Mouse (Mus musculus) hindbrain, embryonic 14.5 days (tissue): ENCODE measurements around the gene Anks1b. TPM values are rescaled to one million over a fixed set of nuclear protein-coding genes. Genes with fewer than 3 reads are reported as not detected.
A peak's percentile ranks its signal among the peaks of the same experiment; 100 is the strongest.

ENCODE experiments used
- ATAC-seq: fragments of 200-750 bp; cut with Nextera tagmentation; 2 replicates; pipeline ENCODE4 v1.8.0; 2017; ENCODE audit warnings: moderate number of reproducible peaks, mild to moderate bottlenecking, moderate TSS enrichment, moderate library complexity; ENCODE audit not compliant: low FRiP score
- DNase-seq: peaks from one replicate; pipeline ENCODE4 v3.0.0-alpha.2; 2015; ENCODE audit warnings: low spot score
- H3K27ac ChIP-seq: fragments of 300-500 bp; sonication (generic); 2 replicates; pipeline ENCODE4 v1.5.1; 2014; ENCODE audit warnings: mild to moderate bottlenecking, moderate library complexity
- H3K27me3 ChIP-seq: fragments of 300-500 bp; sonication (generic); 2 replicates; pipeline ENCODE4 v1.6.1; 2014; ENCODE audit warnings: mild to moderate bottlenecking, low read length, mixed read lengths; ENCODE audit not compliant: control insufficient read depth, insufficient read depth
- H3K36me3 ChIP-seq: fragments of 300-500 bp; sonication (generic); replicated peaks from 2 replicates; pipeline ENCODE4 v1.6.1; 2014; ENCODE audit not compliant: control insufficient read depth, insufficient read depth
- H3K4me1 ChIP-seq: fragments of 300-500 bp; sonication (generic); replicated peaks from 2 replicates; pipeline ENCODE4 v1.6.1; 2014; ENCODE audit warnings: antibody characterized with exemption, low read length, mixed read lengths; ENCODE audit not compliant: control insufficient read depth, insufficient read depth
- H3K4me2 ChIP-seq: fragments of 300-500 bp; sonication (generic); replicated peaks from 2 replicates; pipeline ENCODE4 v1.6.1; 2014; ENCODE audit warnings: mild to moderate bottlenecking, moderate library complexity
- H3K4me3 ChIP-seq: fragments of 300-500 bp; sonication (generic); replicated peaks from 2 replicates; pipeline ENCODE4 v1.5.1; 2014; ENCODE audit warnings: mild to moderate bottlenecking, low read length
- H3K9ac ChIP-seq: fragments of 300-500 bp; sonication (generic); 2 replicates; pipeline ENCODE4 v1.6.1; 2014
- H3K9me3 ChIP-seq: fragments of 300-500 bp; sonication (generic); 2 replicates; pipeline ENCODE4 v1.6.1; 2016; ENCODE audit warnings: low read length; ENCODE audit not compliant: control insufficient read depth
- WGBS: fragments of 180-500 bp; shearing (Covaris S2); extraction: QIAGEN DNeasy Blood & Tissue Kit; methylation state at CpG from one replicate; pipeline ENCODE4 v1.1.7; 2014; 5-methylcytosine and 5-hydroxymethylcytosine counted together
- polyA plus RNA-seq: library from polyadenylated mRNA; unstranded; fragments of >200 nt; fragmentation: Nextera tagmentation; extraction: Ambion mirVana; gene quantifications from 2 replicates; pipeline ENCODE4 v1.2.1, GENCODE M21; 2014

The Anks1b gene
- polyA plus RNA-seq, 1 experiment from 2014 or later = 69.4 TPM

- peak; percentile 45 for DNase-seq
- no peak overlapping the region for H3K4me3 ChIP-seq
- H3K27me3 ChIP-seq = no peaks in the 10 kb centered on the region
- WGBS = 88% methylated on average over 7 of the region's 7 CpGs
- H3K4me2 ChIP-seq = no peak overlapping the region
- no peaks in the 10 kb centered on the region for H3K4me1 ChIP-seq
- H3K9ac ChIP-seq = no peak overlapping the region
- H3K36me3 ChIP-seq = no peaks in the 10 kb centered on the region
- no peak overlapping the region for H3K27ac ChIP-seq
- no peak for ATAC-seq
- H3K9me3 ChIP-seq = no peaks in the 10 kb centered on the region
Observed at GRCm38 (mm10) chr10:89856286-89856685, 17.0 kb upstream of the Anks1b start.

GRCm38 (mm10) chr10:89868211-89868610, 5.1 kb upstream of the Anks1b start:
- H3K4me3 ChIP-seq = no peak overlapping the region
- H3K36me3 ChIP-seq = no peaks in the 10 kb centered on the region
- no peaks in the 10 kb centered on the region for H3K9me3 ChIP-seq
- H3K9ac ChIP-seq = no peak overlapping the region
- H3K4me2 ChIP-seq = no peak overlapping the region
- no peak for DNase-seq
- no peak for ATAC-seq
- H3K27me3 ChIP-seq = no peaks in the 10 kb centered on the region
- H3K27ac ChIP-seq = no peak overlapping the region
- H3K4me1 ChIP-seq = no peaks in the 10 kb centered on the region; the same call in 1 of the 2 replicates
- WGBS = 92% methylated on average over 4 of the region's 4 CpGs

- DNase-seq = no peak
- ATAC-seq = no peak
- H3K4me3 ChIP-seq = no peak overlapping the region
- H3K36me3 ChIP-seq = no peaks in the 10 kb centered on the region
- no peaks in the 10 kb centered on the region for H3K27me3 ChIP-seq
- no peaks in the 10 kb centered on the region; the same call in 1 of the 2 replicates for H3K4me1 ChIP-seq
- H3K9ac ChIP-seq = no peak overlapping the region
- no peak overlapping the region for H3K27ac ChIP-seq
- WGBS = 89% methylated on average over 3 of the region's 3 CpGs
- no peak overlapping the region for H3K4me2 ChIP-seq
- H3K9me3 ChIP-seq = no peaks in the 10 kb centered on the region
Observed at GRCm38 (mm10) chr10:89868836-89869235, 4.5 kb upstream of the Anks1b start.

- H3K4me1 ChIP-seq = peaks cover 17% of the 10 kb centered on the region
- peak; percentile 94 for ATAC-seq
- H3K36me3 ChIP-seq = no peaks in the 10 kb centered on the region
- H3K9me3 ChIP-seq = no peaks in the 10 kb centered on the region
- peak overlapping the region; percentile 98 for H3K27ac ChIP-seq
- peak overlapping the region; percentile 88 for H3K4me3 ChIP-seq
- DNase-seq = peak; percentile 78
- peak overlapping the region; percentile 70 for H3K4me2 ChIP-seq
- peak overlapping the region; percentile 97 for H3K9ac ChIP-seq
- 0% methylated on average over 31 of the region's 56 CpGs for WGBS
- no peaks in the 10 kb centered on the region for H3K27me3 ChIP-seq
Observed at GRCm38 (mm10) chr10:89872501-89873145, 686 bp upstream of the Anks1b start.

- Histone ChIP-seq H3K4me1 (peaks cover 17% of the 10 kb centered on the region), H3K27me3 (no peaks in the 10 kb centered on the region), H3K4me2 (peak overlapping the region; percentile 70), H3K27ac (peak overlapping the region; percentile 98), H3K4me3 (peak overlapping the region; percentile 88), H3K9me3 (no peaks in the 10 kb centered on the region), H3K9ac (peak overlapping the region; percentile 97), H3K36me3 (no peaks in the 10 kb centered on the region)
- DNase-seq (no peak), ATAC-seq (no peak)
- WGBS = 4% methylated on average over 8 of the region's 8 CpGs
Observed at GRCm38 (mm10) chr10:89874036-89874435, 727 bp downstream of the Anks1b start.

- Histone ChIP-seq H3K27ac (no peak overlapping the region), H3K4me3 (no peak overlapping the region), H3K36me3 (no peaks in the 10 kb centered on the region), H3K4me1 (no peaks in the 10 kb centered on the region), H3K9me3 (no peaks in the 10 kb centered on the region), H3K4me2 (no peak overlapping the region), H3K27me3 (no peaks in the 10 kb centered on the region), H3K9ac (no peak overlapping the region)
- DNase-seq (no peak), ATAC-seq (no peak)
- 87% methylated on average over 8 of the region's 8 CpGs for WGBS
Observed at GRCm38 (mm10) chr10:89883561-89883960, 10.3 kb downstream of the Anks1b start.

- Histone ChIP-seq H3K27ac (no peak overlapping the region), H3K4me2 (no peak overlapping the region), H3K4me3 (no peak overlapping the region), H3K9ac (no peak overlapping the region), H3K27me3 (no peaks in the 10 kb centered on the region), H3K36me3 (no peaks in the 10 kb centered on the region), H3K4me1 (no peaks in the 10 kb centered on the region), H3K9me3 (no peaks in the 10 kb centered on the region)
- DNase-seq (peak; percentile 33), ATAC-seq (no peak)
- 53% methylated on average over 7 of the region's 7 CpGs for WGBS
Observed at GRCm38 (mm10) chr10:89902720-89903337, 29.5 kb downstream of the Anks1b start.

- no peak overlapping the region for H3K4me3 ChIP-seq
- 68% methylated on average over 4 of the region's 4 CpGs for WGBS
- DNase-seq = no peak
- no peaks in the 10 kb centered on the region for H3K36me3 ChIP-seq
- no peak overlapping the region for H3K9ac ChIP-seq
- ATAC-seq = no peak; the same call in 1 of the 2 replicates
- 0 out of 2 replicates have a peak overlapping the region, but pooled peaks have one; percentile 35 for H3K27ac ChIP-seq
- no peak overlapping the region for H3K4me2 ChIP-seq
- H3K4me1 ChIP-seq = no peaks in the 10 kb centered on the region
- no peaks in the 10 kb centered on the region for H3K27me3 ChIP-seq
- H3K9me3 ChIP-seq = no peaks in the 10 kb centered on the region
Observed at GRCm38 (mm10) chr10:89911889-89912288, 38.6 kb downstream of the Anks1b start.

GRCm38 (mm10) chr10:89913174-89913573, 39.9 kb downstream of the Anks1b start:
- Histone ChIP-seq H3K27ac (no peak overlapping the region), H3K36me3 (no peaks in the 10 kb centered on the region), H3K4me1 (no peaks in the 10 kb centered on the region), H3K27me3 (no peaks in the 10 kb centered on the region), H3K9ac (no peak overlapping the region), H3K4me3 (no peak overlapping the region), H3K4me2 (no peak overlapping the region), H3K9me3 (no peaks in the 10 kb centered on the region)
- no peak for ATAC-seq
- DNase-seq = no peak
